Mouse (Mus musculus): ENCODE data around the gene Hoxc11.

The Hoxc11 gene

DNA sequence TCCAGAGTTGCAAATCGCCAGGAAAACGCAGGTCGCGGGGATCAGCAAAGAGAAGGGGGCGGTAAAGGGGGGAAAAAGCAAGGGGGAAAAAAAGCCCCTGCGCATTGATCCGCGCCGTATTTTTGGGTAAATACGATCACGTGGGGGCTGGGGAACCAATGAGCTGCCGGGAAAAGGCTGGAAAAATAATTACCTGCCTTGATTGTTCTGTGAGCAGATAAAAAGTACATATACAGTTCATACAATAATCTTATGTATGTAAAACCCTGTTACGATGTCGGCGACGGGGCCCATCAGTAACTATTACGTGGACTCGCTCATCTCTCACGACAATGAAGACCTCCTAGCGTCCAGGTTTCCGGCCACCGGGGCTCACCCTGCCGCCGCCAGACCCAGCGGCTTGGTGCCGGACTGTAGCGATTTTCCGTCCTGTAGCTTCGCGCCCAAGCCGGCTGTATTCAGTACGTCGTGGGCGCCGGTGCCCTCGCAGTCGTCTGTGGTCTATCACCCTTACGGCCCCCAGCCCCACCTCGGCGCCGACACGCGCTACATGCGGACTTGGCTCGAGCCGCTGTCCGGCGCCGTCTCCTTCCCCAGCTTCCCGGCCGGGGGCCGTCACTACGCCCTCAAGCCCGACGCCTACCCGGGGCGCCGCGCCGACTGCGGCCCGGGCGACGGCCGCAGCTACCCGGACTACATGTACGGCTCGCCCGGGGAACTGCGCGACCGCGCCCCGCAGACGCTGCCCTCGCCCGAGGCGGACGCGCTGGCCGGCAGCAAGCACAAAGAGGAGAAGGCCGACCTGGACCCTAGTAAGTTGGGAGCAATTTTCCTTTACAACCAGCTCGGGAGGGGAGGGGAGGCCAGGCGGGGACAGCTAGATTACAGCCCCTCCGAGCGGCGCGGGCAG, 27.4 kb downstream of the Hoxc11 start:
- no peak for DNase-seq (ENCODE audit: low spot score in 2 of 2)

DNA sequence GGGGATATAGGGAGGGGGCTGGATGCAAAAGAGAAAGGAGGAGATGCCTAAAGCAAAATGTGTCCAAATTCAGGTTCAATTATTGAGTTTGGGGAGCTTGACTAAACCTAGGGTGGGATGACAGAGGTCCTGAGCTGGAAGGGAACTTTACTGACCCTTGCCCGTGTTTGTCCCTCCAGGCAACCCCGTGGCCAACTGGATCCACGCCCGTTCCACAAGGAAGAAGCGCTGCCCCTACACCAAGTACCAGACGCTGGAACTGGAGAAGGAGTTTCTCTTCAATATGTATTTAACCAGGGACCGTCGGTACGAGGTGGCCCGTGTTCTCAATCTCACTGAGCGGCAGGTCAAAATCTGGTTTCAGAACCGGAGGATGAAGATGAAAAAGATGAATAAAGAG, 29.5 kb downstream of the Hoxc11 start:
- no peak for DNase-seq (ENCODE audit: low spot score in 2 of 2)

DNA sequence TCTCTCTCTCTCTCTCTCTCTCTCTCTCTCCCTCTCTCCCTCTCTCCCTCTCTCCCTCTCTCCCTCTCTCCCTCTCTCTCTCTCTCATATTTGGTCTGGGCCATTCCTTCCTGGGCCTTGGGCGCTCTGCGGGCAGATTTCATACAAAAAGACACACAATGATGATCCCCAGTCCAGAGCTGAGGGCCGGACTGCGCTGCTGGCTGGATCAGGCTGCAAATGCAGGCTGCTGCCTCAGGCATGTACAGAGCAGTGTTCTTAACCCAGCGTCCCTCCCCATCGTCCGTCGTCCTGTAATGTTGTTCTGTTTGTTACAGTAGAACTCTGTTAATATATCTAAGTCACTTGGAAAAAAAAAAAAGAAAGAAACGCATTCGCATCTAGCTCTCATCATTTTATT, 30.3 kb downstream of the Hoxc11 start:
- DNase-seq (ENCODE audit: low spot score in 2 of 2) = no peak

DNA sequence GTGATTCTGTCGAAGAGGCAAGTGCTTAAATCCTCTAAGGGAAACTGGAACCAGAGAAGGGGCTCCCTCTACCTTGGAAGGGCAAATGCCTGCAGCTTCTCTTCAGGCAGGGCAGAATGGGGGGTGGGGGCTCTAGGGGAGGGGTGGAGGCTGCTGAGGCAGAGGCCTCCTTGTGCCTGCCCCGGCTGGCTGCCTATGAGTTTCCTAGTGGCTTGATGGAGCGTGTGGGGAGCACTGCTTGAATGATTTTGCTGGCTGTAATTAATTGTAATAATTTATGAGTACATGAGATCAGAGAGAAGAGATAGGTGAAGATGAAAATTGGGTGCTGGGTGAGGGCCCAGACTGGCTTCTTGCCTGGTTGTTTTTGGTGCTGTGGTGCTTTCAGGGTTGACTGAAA, 30.7 kb downstream of the Hoxc11 start:
- no peak for DNase-seq (ENCODE audit: low spot score in 2 of 2)

DNA sequence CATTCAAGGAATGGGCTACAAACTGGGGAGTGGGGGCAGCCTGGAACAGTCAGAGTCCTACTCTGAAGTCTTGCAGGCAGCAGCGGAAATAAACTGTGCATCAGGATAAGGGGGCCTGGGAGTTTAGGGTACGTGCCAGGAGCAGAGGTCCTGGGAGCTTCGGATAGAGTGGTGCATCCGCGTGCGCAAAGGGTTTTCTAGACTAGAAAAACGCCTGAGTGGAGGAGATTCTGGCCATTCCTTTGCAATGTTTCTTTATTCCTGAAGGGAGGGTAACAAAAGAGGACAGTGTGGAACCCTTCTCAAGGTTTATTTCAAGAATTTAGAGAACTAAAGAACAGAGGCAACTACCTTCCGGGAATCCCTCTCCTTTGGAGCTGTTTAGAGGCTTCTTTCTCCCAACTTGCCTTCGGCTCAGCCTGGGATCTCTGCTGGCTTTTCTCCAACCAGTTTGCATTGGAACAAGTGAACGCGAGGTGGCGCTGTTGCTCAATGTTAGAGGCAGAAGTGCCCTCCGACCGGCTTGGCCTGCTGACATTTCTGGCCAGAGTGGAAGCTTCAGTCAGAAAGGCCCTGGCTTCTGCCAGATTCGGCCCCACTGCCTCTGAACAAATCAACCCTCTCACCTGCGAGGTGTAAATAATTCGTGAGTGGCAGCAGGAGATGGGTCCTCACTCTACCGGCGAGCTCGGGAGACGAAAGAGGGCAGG, 33.1 kb downstream of the Hoxc11 start:
- DNase-seq (ENCODE audit: low spot score in 2 of 2) = peak; percentile 76 to 85

DNA sequence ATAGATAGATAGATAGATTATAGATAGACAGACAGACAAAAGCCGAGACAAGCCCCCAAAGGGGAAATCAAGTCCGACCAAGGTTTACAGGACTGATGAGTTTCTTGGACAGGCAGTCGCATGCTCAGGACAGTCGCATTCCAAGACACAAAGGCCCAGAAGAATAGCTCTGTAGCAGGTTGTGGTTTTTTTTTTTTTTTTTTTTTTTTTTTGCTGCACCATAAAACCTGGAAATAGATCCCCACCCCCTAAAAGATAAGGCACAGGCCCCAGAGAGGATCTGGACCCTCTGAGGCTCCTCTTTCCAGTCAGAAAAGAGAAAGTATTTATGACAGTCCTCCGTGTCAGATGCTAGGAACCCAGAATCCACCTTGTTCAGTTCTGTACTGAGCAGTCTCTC, 33.9 kb downstream of the Hoxc11 start:
- DNase-seq (ENCODE audit: low spot score in 2 of 2) = no peak

DNA sequence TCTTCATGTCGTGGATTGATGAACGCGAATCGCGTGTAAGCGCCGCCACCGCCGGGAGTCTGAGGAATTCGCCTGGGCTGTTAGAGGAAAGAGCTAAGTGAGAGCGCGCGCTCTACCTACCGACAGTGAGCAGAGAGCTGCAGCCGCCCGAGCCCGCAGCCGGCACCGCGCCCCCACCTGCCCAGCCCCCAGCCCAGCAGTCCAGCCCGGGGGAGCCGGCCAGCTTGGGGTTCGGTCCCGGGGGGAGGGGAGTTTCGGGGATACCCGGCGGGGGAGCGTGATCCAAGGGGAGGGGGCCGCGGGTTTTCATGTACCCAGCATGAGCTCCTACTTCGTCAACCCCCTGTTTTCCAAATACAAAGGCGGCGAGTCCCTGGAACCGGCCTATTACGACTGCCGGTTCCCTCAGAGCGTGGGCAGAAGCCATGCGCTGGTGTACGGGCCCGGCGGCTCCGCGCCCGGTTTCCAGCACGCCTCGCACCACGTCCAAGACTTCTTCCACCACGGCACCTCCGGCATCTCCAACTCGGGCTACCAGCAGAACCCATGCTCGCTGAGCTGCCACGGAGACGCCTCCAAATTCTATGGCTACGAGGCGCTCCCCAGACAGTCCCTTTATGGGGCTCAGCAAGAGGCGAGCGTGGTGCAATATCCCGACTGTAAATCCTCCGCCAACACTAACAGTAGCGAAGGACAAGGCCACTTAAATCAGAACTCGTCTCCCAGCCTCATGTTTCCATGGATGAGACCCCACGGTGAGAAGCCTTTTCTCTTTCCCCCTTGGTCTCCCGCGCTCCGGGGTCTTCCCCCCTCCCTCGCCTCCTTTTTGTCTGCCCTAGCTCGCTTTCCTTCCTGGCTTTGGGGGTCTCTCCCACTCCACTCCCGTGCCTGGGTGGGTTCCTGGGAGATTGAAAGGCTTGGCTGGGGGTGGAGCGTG, 36.5 kb downstream of the Hoxc11 start, which contains the start of gene Hoxc8:
TSS of gene Hoxc8 (plus strand) at position 147 of the 937 bp plus-strand sequence.
- no peak for DNase-seq (ENCODE audit: low spot score in 2 of 2)

DNA sequence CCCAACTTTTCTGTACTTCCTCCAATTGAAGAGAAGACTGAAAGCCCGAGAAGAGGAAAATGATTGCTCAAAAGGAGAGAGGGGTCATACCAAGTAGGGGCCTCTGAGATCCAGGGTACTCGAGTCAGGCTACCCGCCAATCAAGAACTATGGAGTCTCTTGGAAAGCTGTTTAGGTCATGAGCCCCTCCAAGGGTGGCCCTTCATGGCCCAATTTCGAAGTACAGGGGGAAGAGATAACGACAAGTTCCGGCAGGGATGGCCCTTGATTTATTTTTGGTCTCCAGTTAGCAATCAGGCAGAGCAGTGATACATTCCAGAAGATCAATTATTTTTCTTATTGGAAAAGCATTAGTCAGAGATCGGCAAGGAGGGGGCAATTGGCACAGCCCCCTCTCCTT, 37.6 kb downstream of the Hoxc11 start:
- no peak for DNase-seq (ENCODE audit: low spot score in 2 of 2)

DNA sequence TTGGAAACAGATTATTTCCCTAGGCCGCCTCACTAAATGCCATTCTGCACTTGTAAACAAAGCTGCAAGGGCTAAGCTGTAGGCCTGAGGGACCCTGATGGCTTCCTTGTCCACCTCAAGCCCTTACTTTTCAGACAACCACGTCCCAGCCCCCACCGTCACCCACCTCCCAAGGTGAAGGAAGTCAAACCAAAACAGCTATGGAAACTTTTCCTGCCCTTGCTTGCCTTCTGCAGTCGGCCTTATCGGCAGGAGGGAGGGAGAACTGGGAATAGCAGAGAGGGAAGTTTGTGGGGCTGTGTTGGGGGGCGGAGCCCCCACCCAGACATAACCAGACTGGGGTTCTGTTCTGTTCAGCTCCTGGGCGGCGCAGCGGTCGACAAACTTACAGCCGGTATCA, 38.0 kb downstream of the Hoxc11 start:
- no peak for DNase-seq (ENCODE audit: low spot score in 2 of 2)

DNA sequence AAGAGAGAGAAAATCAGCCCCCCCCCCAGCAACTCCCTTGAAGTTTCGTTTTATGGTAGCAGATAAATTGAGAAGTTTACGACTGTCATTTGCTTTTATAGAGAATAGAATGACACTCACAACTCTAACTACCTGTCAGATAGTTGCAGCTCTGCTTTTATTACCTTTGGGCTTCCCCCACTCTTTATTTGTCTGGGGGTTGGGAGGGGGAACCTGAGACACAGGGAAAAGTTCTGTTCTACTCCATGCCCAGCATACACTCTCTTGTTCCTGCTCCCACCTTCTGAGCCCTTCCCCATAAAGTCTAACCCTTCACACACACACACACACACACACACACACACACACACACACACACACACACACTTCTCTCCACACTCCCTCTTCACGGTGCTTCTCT, 38.6 kb downstream of the Hoxc11 start:
- DNase-seq (ENCODE audit: low spot score in 2 of 2) = no peak

DNA sequence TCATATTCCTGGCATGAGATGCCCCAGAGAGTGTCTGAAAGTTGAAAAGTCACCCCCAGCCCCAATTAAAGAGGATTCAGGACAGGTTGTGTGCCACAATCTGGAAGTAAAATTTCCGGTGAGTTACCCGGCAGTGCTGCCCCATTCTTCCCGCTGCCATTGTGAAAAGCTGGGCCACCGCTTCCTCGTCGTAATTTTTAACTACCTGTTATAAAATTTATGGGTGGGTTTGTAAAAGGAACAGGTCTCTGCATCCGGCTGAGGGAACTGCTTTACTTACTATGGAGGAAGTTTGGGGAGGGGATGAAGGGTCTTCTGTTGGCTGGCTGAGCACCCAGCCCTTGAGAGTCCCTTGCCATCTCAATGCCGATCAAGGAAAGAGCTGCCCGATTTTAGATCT, 42.3 kb downstream of the Hoxc11 start:
- DNase-seq (ENCODE audit: low spot score in 2 of 2) = no peak

DNA sequence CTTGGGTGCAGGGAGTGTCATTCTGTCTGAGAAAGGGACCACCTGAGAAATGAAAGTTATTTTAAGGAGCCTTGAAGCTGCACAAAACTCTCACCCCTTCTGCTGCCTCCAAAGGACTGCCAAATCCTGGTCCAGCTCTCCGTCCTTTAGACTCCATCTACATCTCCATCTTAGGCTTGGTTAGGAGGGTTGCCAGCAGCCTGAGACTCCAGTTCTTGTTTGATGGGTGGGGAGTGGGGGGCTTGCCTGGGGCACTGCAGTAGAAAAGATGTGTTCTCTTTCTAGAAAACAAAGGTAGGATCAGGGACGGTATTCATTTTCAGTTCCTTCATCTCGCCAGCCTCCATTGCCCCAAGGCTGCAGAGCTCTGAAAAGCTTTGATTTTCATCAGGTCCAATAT, 43.2 kb downstream of the Hoxc11 start:
- DNase-seq (ENCODE audit: low spot score in 2 of 2) = no peak

DNA sequence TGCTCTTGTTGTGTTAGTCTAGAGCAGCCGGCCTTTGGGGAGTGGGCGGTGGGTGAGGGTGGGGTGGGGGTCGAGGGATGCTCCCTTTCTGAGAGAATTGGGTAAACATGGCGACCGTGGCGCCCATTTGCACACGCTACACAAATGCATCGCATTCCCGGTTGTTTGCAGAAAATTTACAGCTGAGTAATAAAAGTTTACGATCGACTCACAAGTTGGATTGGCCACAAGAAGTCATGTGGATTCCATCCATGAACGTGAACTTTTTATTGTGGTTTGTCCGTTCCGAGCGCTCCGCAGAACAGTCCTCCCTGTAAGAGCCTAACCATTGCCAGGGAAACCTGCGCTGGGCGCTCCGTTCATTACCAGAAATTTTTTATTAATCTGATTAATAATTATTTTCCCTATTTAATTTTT, 43.7 kb downstream of the Hoxc11 start, which contains the start of gene Hoxc6:
TSS of gene Hoxc6 (plus strand) at position 319 of the 417 bp plus-strand sequence.
- DNase-seq (ENCODE audit: low spot score in 2 of 2) = no peak

DNA sequence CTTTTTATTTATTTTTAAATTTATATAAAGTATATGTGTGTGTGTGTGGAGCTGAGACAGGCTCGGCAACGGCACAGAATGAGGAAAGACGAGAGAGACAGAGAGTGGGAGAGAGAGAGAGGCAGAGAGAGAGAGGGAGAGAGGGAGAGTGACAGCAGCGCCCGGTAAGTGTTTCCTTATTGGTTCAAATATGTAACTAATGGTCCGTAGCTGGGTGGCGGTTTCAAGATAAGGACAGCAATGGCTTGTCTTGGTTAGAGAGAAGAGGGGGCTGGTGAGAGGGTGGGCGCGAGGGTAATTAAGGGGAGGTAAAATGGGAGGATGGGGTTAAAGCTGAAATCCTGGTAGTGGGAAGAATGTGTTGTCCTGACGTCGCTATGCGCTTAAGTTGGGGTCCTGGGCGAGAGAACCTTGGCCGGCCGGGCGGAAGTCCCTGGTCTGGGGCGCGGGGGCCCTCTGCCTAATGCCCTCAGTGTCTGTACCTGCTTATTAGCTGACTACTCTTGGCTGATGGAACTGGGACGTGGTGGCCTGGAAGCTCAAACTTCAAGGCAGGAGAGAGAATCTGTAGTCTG, 44.5 kb downstream of the Hoxc11 start:
- DNase-seq (ENCODE audit: low spot score in 2 of 2) = no peak

DNA sequence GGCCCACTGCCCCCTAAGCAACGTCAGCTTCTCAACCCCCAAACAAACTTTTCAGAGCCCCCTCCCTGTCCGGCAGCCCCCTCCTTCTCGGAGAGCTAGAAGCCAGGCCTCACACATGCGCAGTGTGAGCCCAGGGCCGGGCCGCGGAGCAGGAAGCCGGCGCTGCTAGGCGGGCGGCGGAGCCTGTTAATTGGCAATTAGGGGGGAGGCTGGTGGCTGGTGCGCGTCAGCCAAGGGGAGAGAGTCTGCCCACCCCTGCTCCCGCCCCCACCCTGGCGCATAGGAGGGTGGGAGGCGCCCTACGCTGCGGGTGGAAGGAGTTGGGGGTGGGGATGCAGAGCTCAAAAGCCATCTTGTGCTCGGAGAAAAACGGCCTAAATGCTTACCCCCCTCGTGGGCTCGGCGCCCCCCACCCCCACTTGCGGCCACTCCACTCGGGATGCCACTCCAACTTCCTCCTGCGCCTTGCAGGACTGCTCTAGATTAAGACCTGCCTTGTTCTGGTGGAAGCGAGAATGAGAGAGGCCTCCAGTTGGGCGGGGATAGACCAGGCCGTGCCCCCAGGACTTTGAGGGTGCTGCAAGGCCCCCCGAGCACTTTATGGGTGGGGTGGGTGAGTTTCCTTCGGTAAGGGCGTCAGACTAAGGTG, 45.1 kb downstream of the Hoxc11 start:
- no peak for DNase-seq (ENCODE audit: low spot score in 2 of 2)

DNA sequence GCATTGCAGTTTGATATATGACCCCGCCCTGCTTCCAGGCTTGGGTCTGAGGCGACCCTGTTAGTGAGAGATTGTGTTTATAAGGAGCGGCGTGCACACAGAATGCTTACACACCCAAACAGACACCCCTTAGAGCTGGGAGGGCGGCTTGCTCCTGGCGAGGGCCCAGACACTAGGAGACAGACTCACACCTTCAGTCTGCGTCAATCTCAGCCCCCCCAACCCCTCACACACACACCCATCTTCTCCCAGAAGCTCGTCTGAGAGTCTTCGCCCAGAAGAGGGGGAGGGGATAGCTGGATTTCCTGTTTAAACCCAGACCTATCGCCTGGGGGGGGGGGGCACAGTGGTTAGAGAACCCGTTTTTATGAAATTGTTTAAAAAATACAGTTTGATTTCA, 45.7 kb downstream of the Hoxc11 start:
- DNase-seq (ENCODE audit: low spot score in 2 of 2) = no peak

DNA sequence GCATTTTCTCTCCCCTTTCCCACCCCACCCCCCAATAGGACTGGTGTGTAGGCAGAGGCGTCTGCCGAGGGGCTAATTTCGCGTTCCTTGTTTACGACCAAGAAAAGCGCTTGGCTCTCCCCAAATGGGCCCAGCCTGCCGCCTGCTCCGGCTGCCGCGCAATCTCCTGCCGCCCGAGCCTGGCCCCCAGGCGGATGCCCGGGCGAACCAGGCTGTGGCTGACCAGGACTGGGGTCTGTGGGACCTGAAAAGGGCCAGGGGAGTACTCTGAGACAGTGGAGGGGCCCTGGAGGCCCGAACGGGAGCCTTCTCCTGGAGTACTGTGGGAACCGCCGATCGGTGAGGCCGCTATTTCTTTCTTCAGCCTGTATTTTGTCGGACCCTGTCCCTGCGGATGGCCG, 46.3 kb downstream of the Hoxc11 start:
- DNase-seq (ENCODE audit: low spot score in 2 of 2) = no peak

DNA sequence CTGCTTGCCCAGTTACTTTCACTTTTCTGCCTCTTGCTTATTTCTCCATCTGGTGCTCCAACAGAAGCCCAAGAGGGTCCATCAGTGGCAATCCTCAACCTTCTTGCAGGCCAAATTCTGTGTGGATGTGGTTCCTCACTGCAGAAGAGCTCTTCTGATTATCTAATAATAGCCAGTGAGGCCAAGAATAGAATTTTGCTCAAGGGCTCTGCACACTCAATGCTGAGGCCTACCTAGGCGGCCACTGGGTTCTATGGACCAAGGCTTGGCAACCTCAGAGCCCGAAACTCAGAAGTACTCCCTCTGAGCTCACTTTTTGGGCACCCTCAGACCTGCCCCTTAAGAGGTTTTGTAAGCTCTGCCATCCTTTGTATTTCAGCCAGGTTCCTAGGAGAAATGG, 47.1 kb downstream of the Hoxc11 start:
- no peak for DNase-seq (ENCODE audit: low spot score in 2 of 2)

DNA sequence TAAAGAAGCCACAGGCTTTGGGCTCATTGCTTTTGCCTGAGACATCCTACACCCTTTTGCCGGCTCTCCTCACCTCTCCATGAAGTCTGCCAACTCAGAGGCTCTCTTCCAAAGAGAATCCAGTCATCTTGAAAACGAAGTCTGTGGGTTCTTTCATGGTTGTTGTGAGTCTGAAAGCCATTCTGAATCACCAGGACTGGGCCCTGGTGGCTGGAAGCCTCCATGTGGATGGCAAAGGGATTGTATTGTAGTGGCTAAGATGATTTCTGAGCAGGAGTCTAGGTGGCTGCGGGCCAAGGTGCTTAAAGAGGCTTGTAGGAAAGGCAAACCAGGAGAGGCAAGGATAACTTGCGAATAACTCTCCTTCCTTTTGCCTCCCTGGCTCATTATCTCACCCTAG, 47.9 kb downstream of the Hoxc11 start:
- DNase-seq (ENCODE audit: low spot score in 2 of 2) = no peak

DNA sequence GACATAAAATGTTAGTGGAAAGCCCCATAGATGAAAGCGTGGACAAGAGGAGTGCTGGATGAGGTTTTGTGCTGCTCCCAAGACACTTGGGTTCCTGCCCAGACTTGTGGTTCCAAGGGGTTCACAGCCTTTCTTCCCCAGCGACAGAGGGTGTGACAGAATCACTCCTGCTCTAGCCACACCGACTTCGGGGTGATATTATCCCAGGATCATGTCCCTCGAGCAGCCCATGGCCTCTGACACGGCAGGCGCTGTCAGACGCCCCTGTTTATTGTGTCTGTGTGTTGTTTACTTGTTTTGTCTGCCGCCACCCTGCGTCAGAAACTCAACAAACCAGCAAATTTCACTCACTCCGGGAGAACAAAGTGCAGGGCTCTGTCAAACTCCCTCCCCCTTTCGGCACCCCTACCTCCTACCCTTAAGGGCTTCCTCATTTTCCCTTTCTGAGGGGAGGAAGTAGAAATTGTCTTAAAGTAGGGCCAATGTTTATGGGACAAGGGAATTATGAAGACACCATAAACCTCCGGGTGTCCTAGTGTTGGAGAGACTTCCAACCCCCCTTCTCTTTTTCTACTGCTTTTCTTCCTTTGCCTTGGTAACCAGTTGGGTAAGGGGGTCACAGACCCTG, 48.7 kb downstream of the Hoxc11 start:
- no peak for DNase-seq (ENCODE audit: low spot score in 2 of 2)

DNA sequence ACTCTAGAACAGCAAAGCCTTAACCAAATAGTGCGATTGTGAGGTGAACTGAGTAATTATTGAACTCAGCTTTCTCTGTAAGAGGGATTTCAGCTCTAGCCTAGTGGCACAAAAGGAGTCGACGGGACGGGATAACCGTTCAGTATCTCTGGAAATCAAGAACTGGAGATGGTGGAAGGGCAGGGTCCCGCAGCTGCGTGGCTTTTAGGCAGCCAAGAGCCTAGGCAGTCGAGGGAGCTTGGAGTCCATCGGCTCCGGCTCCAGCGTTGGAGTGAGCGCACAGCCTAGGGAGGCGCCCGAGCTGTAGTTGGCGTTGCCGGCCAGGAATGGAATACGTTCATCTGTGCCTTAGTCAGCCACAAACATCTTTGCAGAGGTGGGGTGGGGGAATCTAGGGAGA, 51.1 kb downstream of the Hoxc11 start:
- DNase-seq (ENCODE audit: low spot score in 2 of 2) = no peak
